Mouse (Mus musculus) lung, postnatal 36 days (tissue): ENCODE measurements around the gene Padi6.

Experiments used
- DNase-seq: peaks from one replicate; pipeline ENCODE4 v3.0.0; 2022; ENCODE audit warnings: mixed read lengths

Gene Padi6

GRCm38 (mm10) chr4:140704166-140704565, 38.3 kb downstream of the Padi6 start:
- no peak for DNase-seq

- DNase-seq, result no peak
Observed at GRCm38 (mm10) chr4:140703636-140704035, 38.8 kb downstream of the Padi6 start.

GRCm38 (mm10) chr4:140702611-140703327, 39.7 kb downstream of the Padi6 start:
- DNase-seq, result peak; percentile 77

- peak; percentile 41 for DNase-seq
Observed at GRCm38 (mm10) chr4:140701716-140702561, 40.5 kb downstream of the Padi6 start.

- DNase-seq, result peak; percentile 74
Observed at GRCm38 (mm10) chr4:140701049-140701715, 41.3 kb downstream of the Padi6 start.

GRCm38 (mm10) chr4:140700269-140701018, 42.0 kb downstream of the Padi6 start, which contains the start of gene Rcc2:
Gene Rcc2, plus strand, starts transcription at chr4:140700541.
- no peak for DNase-seq

- DNase-seq, result peak; percentile 87
Observed at GRCm38 (mm10) chr4:140699441-140700127, 42.9 kb downstream of the Padi6 start.

- DNase-seq, result no peak
Observed at GRCm38 (mm10) chr4:140695675-140696585, 46.5 kb downstream of the Padi6 start.

- no peak for DNase-seq
Observed at GRCm38 (mm10) chr4:140695146-140695545, 47.3 kb downstream of the Padi6 start.

- no peak for DNase-seq
Observed at GRCm38 (mm10) chr4:140694551-140695060, 47.8 kb downstream of the Padi6 start.

GRCm38 (mm10) chr4:140693513-140693912, 48.9 kb downstream of the Padi6 start:
- DNase-seq, result no peak

GRCm38 (mm10) chr4:140691481-140691880, 51.0 kb downstream of the Padi6 start:
- no peak for DNase-seq

GRCm38 (mm10) chr4:140689873-140690655, 52.4 kb downstream of the Padi6 start:
- DNase-seq, result peak; percentile 31

- no peak for DNase-seq
Observed at GRCm38 (mm10) chr4:140688826-140689425, 53.5 kb downstream of the Padi6 start.

- DNase-seq, result no peak
Observed at GRCm38 (mm10) chr4:140688044-140688825, 54.2 kb downstream of the Padi6 start.

- no peak for DNase-seq
Observed at GRCm38 (mm10) chr4:140684881-140685303, 57.6 kb downstream of the Padi6 start.

GRCm38 (mm10) chr4:140684141-140684871, 58.1 kb downstream of the Padi6 start:
- peak; percentile 62 for DNase-seq

- DNase-seq, result no peak
Observed at GRCm38 (mm10) chr4:140683608-140684007, 58.8 kb downstream of the Padi6 start.
